Mouse (Mus musculus) cerebral cortex, adult 2 months (tissue): Measurements from ENCODE around the gene Pdha1.

Experiments used
- WGBS: fragments of 180-500 bp; shearing (Covaris S2); methylation state at CpG from one replicate; pipeline ENCODE4 v1.1.7; 2018; 5-methylcytosine and 5-hydroxymethylcytosine counted together

Pdha1 gene

DNA sequence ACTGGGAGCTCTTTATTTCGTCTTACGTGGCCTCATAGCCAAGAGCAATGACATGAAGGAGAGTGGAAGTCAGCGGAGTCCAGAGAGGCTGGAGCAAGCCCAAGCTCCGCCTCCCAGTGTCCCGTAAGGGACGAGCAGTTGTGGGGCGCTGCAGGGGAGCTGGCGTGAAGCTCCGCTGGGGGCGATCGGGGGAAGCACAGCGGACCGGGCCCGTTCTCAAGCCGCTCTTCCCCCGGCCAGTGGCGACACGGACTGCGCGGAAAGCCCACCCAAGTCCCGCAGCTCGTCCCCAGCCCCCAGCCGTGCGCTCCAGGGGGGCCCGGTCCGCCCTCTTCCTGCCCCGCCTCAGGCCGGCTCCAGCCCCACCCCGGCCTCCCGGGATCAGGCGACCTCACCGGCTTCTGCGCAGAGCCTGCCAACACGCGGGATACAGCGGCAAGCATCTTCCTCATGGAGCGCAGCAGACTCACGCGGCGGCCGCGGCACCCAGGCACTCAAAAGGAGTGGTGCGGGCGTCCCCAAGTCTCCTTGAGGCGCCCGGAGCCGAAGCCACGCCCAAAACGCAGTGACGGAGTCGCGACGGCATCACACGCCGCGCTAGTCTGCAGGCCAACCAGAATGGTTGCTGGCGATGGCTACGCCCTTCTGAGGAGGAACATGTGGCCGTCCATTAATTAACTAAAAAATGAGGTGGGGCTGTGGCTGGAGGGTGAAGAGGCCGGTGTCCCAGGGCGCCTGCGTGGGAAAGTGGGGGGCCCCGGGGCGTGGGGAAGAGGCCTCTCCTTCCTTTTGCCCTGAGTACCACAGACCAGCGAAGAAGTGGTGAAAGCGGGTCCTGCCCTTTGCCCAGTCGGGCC, at the start of gene Pdha1:
Pdha1 (minus strand) TSS at position 553 of the 857 bp plus-strand sequence.
- 3% methylated on average over 49 of the region's 67 CpGs for WGBS

DNA sequence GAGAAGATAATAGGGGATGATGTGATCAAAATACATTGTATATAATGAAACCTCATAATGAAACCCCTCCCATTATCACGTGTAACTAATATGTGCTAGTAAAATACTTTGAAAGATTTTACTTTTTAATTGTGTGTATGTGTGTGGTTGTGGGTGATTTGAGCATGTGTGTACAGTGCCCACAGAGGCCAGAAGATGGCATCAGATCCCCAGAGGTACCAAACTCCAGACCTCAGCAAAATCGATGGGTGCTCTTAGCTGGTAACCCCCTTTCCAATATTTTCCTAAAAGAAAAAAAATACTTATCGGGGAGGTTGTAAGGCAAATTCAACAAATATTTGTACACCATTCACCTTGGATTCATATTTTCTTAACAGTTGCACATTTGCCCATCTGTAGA, 40.8 kb upstream of the Pdha1 start:
- 53% methylated on average over 3 of the region's 3 CpGs for WGBS

DNA sequence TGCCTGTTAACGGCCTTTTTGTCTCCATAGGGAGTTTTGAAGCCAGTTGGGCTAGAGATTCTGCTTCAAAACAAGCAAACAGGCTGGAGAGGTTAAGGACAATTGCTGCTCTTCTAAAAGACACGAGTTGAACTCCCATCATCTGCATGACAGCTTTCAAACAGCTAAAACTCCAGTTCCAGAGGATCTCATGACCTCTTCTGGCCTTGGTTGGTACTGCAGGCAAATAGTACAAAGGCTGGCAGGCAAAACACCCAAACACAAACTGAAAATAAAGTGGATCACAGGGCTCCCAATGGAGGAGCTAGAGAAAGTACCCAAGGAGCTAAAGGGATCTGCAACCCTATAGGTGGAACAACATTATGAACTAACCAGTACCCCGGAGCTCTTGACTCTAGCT, 31.9 kb upstream of the Pdha1 start:
- 18% methylated on average over 3 of the region's 3 CpGs for WGBS

DNA sequence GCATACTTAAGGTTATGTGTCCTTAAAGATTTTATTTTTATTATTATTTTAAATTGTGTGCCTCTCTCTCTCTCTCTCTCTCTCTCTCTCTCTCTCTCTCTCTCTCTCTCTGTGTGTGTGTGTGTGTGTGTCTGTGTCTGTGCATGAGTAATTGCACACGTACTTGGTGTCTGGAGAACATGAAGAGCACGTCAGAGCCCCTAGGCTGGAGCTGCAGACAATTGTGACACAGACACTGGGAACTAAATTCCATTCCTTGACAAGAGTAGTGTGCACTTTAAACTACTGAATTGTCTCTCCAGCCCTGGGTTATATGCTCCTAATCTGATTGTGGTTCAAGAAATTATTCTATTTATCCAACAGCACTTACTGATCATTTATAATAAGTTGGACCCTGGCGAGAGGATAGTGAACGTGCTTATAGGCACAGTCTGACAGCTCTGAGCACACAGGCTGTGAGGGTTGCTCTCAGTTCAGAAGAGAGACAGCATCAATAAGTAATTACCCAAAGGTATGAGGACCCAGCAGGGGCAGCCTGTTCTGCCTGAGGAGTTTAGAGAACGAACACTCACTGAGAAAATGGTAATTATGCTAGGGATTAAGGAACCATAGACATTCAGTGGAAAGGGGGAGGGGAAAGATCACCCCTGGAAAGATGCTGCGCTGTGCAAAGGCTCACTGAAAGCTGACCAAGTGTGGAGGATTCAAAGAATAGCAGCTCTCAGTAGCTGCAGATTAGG, 28.2 kb upstream of the Pdha1 start:
- 69% methylated on average over 6 of the region's 6 CpGs for WGBS

DNA sequence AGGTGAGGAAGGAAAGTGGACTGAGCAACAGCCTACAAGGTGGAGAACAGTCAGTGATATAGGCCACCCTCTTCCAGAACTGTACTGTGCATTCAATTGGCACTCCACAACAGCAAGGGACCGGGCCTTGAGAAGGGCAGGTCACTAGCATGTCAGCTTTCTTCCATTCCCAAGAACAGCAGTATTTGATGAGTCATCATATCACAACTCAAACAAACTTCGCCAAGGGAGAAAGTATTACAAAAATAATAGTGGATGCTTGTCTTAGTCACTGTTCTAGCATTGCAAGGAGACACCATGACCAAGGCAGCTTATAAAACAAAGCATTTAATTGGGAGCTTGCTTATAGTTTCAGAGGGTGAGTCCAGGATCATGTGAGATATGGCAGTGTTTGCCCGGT, 26.0 kb upstream of the Pdha1 start:
- 88% methylated on average over 3 of the region's 3 CpGs for WGBS

DNA sequence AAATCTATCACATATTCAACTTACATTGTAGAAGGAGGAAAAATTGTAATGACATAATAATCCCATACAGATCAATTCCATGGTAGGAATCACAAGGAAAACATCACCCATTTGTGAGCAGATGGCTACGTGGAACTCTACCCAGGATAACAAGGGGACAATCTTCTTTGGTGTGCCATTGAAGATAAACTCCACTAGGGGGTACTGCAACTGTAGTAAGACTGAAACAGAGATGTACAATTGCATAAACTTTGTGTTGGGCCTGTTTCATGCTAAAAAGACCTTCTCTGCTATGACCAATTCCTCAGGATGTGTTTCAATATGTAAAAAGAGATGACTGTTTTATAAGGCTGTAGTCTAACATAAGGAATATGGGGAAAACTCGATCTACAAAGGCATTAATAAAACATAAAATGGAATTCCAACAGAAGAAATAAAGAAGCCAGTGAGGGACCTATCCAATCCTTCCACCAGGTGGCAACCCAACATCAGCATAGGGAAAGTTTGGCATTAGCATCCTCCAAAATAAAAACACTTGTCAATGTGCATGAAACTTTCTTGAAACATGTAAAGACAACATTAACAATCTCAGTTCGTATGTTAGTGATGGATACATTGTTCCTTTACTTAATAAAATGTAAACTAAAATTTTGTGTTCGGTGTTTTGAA, 15.1 kb upstream of the Pdha1 start:
- WGBS = 37% methylated on average over 4 of the region's 4 CpGs

DNA sequence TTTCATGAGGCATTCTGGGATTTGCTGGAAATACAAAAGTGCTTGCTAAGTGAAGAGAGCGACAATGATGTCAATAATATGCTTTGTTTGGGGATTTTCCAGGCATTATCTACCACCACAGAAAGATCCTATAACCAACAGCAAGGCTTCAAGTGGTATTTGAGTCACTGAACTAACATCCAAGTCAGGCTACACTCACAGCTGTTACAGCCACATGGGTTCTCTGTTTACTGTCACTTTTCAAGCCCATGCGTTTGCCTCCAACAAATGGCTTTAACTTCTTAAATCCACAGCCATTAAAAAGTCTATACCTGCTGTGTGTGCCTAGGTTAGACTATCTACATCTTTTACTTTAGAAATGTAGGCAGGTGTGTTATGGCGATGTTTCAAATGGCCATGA, 10.6 kb upstream of the Pdha1 start:
- WGBS = 92% methylated on average over 3 of the region's 3 CpGs

DNA sequence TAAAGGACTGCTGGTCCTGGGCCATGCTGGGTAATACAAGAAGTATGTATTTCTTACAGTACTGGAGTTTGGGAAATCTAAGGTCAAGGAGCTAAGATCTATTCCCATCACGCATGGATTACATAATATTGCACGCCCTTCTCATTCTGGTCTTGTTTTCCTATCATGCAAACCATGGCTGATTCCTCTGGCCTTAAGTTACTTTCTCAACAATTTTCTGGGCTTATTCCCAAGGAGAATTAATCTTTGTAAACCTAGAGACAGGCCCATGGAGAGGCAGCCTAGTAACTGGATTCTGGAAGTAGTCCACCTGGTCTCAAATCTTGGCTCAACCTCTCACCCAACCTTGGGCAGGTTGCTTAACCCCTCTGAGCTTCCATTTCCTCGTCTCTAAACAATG, 9.2 kb upstream of the Pdha1 start:
- 97% methylated on average over 3 of the region's 3 CpGs for WGBS

DNA sequence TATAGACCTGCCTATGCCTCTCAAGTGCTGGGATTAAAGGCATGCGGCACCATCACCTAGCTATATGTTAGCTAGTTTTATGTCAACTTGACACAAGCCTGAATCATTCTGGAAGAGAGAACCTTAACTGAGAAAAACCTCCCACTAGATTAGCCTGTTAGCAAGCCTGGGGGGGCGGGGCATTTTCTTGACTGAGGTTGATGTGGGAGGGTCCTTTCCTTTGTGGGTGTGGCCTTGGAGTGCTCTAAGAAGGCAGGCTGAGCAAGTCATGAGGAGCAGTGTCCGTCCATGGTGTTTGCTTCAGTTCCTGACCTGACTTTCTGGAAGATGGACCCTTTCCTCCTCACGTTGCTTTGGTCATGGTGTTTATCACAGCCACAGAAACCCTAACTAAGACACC, 8.6 kb upstream of the Pdha1 start:
- 95% methylated on average over 4 of the region's 4 CpGs for WGBS

DNA sequence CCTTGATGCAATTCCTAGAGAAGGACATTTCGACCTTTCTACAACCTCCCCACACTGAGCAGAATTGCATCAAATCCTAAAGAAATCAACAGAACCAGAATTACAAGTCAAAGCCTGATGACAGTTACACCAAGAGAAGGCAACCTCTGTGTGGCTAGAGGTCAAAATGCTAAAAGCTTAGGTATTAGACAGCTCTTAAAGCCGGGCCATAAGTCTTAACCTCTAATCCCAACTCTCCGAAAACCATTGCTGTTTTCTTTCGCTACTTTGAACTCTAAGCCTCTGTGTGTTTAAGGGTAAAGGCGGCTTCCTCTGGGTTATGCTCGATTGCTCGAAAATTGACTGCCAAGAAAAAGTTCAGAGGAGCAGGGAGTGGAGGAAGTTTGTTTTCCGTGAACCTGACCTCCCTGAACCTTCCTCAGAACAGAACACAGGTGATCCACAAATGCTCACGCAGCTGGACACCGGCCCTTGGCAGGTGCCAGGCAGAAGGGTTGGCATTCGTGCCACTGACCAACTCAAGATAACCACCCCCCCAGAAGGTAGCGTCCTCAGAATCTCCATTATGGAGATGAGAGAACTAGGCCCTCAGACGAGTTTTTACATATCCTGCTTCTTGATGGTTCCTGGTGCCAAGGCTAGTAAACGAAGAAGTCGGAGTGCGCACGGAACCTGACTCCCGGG, 894 bp downstream of the Pdha1 start:
- WGBS = 7% methylated on average over 18 of the region's 18 CpGs

DNA sequence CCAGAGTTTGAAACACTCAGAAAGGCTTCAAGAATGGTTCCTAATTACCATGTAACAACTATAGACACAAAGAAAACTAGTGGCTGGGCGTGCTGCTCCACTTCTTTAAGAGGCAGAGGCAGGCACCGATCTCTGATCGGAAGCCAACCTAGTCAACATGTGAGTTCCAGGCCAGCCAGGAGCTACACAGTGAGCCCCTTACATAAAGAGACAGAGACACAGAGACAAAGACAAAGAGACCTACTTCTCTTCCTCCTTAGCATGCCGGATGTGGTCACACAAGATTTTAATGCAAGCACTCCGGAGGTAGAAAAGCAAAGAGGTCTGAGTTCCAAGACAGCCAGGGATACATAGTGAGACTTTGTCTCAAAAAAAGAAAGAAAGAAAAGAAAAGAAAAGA, 2.1 kb downstream of the Pdha1 start:
- WGBS = 16% methylated on average over 5 of the region's 5 CpGs

DNA sequence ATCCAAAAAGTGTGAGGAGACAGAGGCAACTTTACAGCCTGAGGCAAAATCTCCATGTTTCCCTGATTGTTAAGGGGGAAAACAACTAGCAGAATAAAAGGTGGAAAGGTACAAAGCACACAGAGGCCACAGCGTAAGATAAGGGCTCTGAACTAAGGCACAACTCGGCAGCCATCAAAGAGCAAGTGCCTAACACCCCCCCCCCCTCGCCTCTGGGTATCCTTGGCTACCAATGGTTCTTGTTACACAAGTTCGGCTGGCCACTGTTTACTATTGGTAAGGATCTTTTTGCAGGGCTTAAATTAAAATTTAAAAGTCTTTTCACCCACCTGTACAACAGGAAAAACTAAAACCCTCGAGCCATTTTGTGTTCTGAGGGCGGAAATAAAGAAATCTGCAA, 2.5 kb downstream of the Pdha1 start:
- 32% methylated on average over 6 of the region's 6 CpGs for WGBS

DNA sequence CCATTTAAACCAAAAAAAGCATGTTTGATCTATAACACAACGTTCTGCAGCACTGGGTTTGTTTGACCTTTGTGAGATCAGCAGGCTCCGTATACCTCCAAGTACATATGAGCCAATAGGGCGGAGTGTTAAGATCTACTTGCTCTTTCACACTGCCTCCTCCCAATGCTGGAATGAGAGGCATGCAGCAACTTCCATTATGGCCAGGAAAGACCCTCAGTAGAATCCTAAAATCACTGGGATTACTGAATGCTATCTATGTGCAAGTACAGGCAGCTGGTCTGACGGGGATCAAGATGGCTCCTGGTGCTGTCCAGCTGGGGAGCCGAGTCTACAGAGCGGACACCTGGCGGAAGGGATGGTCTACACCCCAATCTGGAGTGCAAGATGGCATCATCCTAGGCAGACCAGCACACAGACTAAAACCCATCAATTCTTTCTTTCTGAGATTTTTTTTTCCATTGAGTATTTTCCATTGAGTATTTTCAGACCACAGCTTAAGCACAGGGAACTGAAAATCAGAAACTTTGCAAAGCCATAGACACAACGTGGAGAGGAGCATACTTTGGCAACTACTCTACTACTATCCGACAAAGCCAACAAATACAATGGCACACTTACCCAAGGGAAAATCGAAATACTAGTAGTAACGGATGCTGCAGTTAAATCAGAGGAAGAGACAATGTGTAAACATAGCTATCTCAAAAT, 3.9 kb downstream of the Pdha1 start:
- 66% methylated on average over 11 of the region's 11 CpGs for WGBS

DNA sequence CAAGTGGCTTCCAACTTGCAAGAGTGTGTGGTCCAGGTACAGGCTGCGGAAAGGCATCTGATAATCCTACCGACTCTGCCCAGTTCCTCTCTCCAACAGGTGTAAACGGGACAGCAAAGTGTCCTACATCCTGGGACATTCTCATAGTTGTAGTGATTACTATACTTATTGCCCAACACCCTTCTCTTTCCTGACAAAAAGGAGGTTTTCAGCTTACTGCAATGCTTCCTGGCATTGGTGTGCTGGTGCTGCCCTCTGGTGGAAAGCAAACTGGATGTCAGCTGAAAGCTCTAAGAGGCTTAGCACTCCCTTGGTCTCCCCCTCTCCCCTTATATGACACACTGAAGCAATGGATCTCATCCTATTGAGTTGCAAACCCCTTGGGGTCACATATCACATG, 21.6 kb downstream of the Pdha1 start:
- WGBS = 71% methylated on average over 3 of the region's 3 CpGs

DNA sequence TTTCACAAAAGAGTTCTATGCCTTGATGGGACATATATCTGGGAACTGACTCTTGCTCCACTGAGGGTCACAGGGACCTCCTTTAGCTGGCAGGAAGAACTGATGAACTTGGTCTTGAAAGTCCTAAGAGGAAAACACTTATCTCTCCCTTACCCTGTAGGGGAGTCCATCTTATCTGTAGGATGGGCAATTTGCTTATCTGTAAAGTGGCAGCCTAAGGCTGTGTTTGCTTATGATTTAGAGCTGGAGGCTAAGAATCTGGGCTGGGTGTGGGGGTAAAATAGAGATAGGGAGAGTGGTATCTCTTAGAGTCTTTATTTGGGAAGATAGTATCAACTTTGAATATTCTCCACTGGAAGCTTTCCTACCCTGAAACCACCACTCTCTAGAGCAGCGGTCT, 24.4 kb downstream of the Pdha1 start:
- 100% methylated on average over 1 of the region's 1 CpGs for WGBS

DNA sequence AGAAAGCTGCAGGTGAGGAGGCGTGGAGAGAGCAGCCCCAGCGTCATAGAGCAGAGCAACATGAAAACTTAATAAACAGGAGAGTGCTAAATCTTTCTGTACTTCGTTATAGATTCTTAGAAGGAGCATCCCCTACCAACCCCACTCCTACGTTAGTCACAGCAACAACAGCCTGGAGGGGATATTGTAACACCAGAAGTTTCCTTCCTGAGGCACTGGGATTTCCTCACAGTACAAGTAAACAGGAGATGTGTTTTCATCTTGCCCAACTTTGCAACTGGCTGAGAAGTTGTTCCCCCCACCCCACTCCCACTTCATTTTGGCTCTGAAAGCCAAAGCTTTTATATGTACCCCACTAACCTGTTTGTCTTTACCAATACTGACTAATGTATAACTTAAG, 30.4 kb downstream of the Pdha1 start:
- 58% methylated on average over 4 of the region's 4 CpGs for WGBS

DNA sequence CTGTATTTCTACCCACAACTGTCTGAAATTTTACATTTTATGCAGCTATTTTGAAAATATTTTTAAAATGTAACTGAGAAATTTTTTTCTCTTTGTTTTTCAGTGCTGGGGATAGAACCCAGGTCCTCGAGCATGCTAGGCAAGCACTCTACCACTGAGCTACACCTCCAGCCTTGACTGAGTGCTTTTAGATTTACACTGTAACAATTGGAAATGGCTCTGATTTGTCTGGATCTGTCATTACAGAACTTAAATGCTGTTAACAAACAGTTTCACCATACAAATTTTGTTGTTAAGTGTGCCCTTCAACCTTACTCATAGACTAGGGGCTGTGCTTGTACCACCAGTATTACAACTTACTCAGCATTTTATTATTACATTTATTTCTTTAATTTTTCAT, 46.2 kb downstream of the Pdha1 start:
- 95% methylated on average over 1 of the region's 1 CpGs for WGBS
